Mouse (Mus musculus): ENCODE results near the gene Clca1.
A peak's percentile ranks its signal among the peaks of the same experiment; 100 is the strongest.

Clca1 gene

DNA sequence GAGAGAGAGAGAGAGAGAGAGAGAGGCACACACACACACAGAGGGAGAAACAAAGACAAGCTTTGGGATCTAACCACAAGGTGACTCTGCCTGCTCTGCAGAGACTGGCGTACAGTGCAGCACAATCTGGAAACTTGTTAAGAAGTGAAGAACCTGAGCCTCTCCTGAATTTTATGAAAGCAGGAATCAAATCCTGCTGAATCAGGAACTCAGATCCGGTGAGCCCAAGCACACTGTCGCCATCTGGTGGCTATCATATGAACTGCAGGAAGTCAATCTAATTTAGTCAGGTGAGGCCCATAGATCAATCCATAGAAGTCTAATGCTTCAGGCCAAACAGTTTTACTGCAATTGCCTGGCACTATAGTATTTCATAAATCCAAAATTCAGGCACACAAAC is 5.8 kb downstream of the Clca1 start:
- peak; percentile 91 for TF ChIP-seq CTCF (conservative IDR thresholded peaks at IDR 0.05; ENCODE audit: low read length)
- TF ChIP-seq NANOG (IDR thresholded peaks at IDR 0.05; ENCODE audit: borderline replicate concordance, low read length), result no peak
- no peaks in the 10 kb centered on the region for H3K27me3 ChIP-seq (ENCODE audit: insufficient read depth, low read length)
- H3K4me3 ChIP-seq (replicated peaks; ENCODE audit: low read length), result no peak overlapping the region
- H3K9me3 ChIP-seq (ENCODE audit: low read length), result no peaks in the 10 kb centered on the region
- H3K4me1 ChIP-seq (replicated peaks; ENCODE audit: low read depth, low read length), result no peaks in the 10 kb centered on the region
- H3K36me3 ChIP-seq (ENCODE audit: insufficient read depth, low read length), result no peaks in the 10 kb centered on the region

DNA sequence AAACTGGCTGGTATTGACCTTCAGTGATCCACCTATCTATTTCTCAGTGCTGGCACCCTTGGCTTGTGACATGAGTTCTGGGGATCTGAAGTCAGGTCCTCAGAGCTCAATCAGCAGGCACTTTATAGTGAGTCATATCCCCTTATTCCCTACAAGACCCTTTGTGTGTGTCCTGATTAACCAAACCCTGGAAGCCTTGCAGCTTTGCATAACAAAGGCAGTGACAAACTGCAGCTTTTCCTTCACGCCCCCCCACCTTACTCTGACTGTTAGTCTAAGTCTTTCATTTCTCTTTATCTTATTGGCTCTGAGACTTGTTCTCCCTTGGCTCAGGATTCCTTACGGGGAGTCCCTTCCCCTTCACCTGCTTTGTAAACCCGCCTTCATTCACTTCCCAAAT is 14.8 kb downstream of the Clca1 start:
- Histone ChIP-seq H3K9me3 (ENCODE audit: low read length) (no peaks in the 10 kb centered on the region), H3K36me3 (ENCODE audit: insufficient read depth, low read length) (no peaks in the 10 kb centered on the region), H3K27me3 (ENCODE audit: insufficient read depth, low read length) (no peaks in the 10 kb centered on the region), H3K4me1 (replicated peaks; ENCODE audit: low read depth, low read length) (peaks cover 16% of the 10 kb centered on the region), H3K4me3 (replicated peaks; ENCODE audit: low read length) (no peak overlapping the region)
- TF ChIP-seq CTCF (conservative IDR thresholded peaks at IDR 0.05; ENCODE audit: low read length) (no peak), POU5F1 (IDR thresholded peaks at IDR 0.05; ENCODE audit: borderline replicate concordance, low read length) (peak; percentile 94)

DNA sequence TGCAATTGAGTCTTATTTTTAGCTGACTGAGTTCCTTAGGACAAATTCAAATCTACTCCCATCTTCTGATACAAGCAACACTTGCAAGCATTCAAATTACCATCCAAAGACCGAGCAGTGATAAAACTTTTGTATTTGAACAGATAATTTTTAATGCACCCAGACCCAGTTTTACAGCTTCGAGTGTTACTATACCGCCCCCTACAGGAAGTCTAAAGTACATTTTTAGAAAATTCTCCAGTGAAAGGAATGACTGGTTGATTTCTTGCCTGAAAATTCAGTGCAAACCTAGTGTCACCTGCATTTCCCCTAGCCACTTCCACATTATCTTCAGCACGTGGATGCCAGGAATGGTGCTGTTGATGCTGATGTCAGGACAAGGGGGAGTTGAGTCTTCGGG is 28.2 kb downstream of the Clca1 start:
- H3K27me3 ChIP-seq (ENCODE audit: insufficient read depth, low read length), result no peaks in the 10 kb centered on the region
- no peaks in the 10 kb centered on the region for H3K4me1 ChIP-seq (replicated peaks; ENCODE audit: low read depth, low read length)
- H3K36me3 ChIP-seq (ENCODE audit: insufficient read depth, low read length), result no peaks in the 10 kb centered on the region
- H3K9me3 ChIP-seq (ENCODE audit: low read length), result no peaks in the 10 kb centered on the region
- TF ChIP-seq CTCF (conservative IDR thresholded peaks at IDR 0.05; ENCODE audit: low read length) (peak; percentile 48), POU5F1 (IDR thresholded peaks at IDR 0.05; ENCODE audit: borderline replicate concordance, low read length) (no peak)
- H3K4me3 ChIP-seq (replicated peaks; ENCODE audit: low read length), result no peak overlapping the region

DNA sequence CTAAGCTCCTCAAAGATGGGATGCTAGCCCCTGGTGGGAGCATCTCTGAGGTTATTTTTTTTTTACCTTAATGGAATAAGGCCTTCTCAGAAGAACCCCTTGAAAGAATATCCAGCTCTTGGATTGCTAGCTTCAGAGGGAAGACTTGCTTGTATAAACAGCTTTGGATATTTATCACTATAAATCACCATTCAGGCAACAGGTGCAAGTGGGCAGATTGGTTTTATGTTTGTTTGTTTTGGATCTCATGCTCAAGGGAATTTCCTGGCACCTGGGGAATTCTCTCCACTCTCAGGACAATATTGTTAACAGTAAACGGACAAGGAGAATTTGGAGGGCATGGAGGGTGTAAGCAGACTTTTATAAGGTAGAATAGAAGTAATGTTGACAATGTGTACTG is 31.7 kb downstream of the Clca1 start:
- Histone ChIP-seq H3K36me3 (ENCODE audit: insufficient read depth, low read length) (no peaks in the 10 kb centered on the region), H3K4me3 (replicated peaks; ENCODE audit: low read length) (no peak overlapping the region), H3K27me3 (ENCODE audit: insufficient read depth, low read length) (no peaks in the 10 kb centered on the region), H3K9me3 (ENCODE audit: low read length) (no peaks in the 10 kb centered on the region), H3K4me1 (replicated peaks; ENCODE audit: low read depth, low read length) (no peaks in the 10 kb centered on the region)
- no peak for TF ChIP-seq POU5F1 (IDR thresholded peaks at IDR 0.05; ENCODE audit: borderline replicate concordance, low read length)

DNA sequence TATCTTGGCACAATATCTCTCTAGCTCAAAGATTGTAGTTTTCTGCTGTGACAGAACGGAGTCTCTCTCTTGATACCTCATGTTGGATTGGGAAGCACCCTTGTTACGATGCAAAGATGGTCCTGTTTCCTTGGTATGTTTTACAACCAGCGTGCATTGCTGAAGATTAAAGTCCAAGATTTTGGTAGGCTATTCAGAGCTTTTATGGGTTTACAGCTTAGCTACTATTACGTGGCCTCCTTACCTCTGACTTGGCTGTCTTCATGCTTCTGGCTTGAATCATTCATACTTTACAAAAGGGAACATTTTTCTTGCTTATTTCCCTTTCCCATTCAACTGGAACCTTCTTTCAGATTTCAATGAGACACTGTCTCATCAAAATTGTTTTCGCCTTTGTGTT is 39.5 kb downstream of the Clca1 start:
- no peak for TF ChIP-seq CTCF (conservative IDR thresholded peaks at IDR 0.05; ENCODE audit: low read length)
- no peak for TF ChIP-seq POU5F1 (IDR thresholded peaks at IDR 0.05; ENCODE audit: borderline replicate concordance, low read length)
- no peak for TF ChIP-seq NANOG (IDR thresholded peaks at IDR 0.05; ENCODE audit: borderline replicate concordance, low read length)
- H3K4me1 ChIP-seq (replicated peaks; ENCODE audit: low read depth, low read length), result no peaks in the 10 kb centered on the region
- no peaks in the 10 kb centered on the region for H3K27me3 ChIP-seq (ENCODE audit: insufficient read depth, low read length)
- H3K4me3 ChIP-seq (replicated peaks; ENCODE audit: low read length), result no peak overlapping the region
- no peaks in the 10 kb centered on the region for H3K9me3 ChIP-seq (ENCODE audit: low read length)
- no peaks in the 10 kb centered on the region for H3K36me3 ChIP-seq (ENCODE audit: insufficient read depth, low read length)

DNA sequence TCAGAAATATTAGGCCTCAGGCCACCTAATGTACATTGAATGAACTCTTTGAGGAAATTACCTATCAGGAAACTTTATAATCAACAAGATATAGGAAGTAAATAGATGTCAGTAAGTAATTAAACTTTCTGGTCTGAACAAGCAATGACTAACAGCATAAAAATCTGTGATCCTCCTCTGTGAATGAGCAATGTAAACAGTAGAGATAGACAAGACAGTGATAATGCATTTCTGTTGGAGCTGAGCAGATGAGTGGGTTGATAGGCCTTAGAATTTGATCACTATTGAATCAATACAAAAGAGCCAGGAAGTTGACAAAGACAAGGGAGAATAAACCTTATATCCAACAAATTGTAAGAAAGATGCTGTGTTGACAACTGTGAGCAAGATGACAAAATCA is 40.0 kb downstream of the Clca1 start:
- Histone ChIP-seq H3K4me3 (replicated peaks; ENCODE audit: low read length) (no peak overlapping the region), H3K27me3 (ENCODE audit: insufficient read depth, low read length) (no peaks in the 10 kb centered on the region), H3K36me3 (ENCODE audit: insufficient read depth, low read length) (no peaks in the 10 kb centered on the region), H3K4me1 (replicated peaks; ENCODE audit: low read depth, low read length) (no peaks in the 10 kb centered on the region; the same call in 1 of the 2 replicates), H3K9me3 (ENCODE audit: low read length) (no peaks in the 10 kb centered on the region)
- TF ChIP-seq CTCF (conservative IDR thresholded peaks at IDR 0.05; ENCODE audit: low read length) (no peak), POU5F1 (IDR thresholded peaks at IDR 0.05; ENCODE audit: borderline replicate concordance, low read length) (no peak), NANOG (IDR thresholded peaks at IDR 0.05; ENCODE audit: borderline replicate concordance, low read length) (no peak)

DNA sequence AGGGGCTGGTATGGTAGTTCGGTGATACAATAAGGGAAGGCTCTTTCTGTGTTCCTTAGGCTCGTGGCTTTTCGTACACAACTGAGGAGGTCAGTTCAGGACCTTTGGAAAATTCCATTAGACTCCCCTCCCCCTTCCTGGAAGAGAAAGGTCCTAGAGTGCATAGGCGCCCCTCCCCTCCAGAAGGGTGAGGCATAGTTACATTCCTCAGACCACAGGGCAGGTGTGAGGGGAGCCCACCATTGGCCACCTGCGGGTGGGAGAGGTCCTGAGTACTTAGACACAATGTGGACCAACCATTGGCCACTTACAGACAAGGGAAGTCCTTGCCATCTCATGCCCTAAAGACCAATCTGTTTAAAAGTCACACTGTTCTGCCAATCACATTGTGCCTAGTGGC is 46.7 kb downstream of the Clca1 start:
- Histone ChIP-seq H3K4me3 (replicated peaks; ENCODE audit: low read length) (no peak overlapping the region), H3K36me3 (ENCODE audit: insufficient read depth, low read length) (no peaks in the 10 kb centered on the region), H3K9me3 (ENCODE audit: low read length) (no peaks in the 10 kb centered on the region), H3K27me3 (ENCODE audit: insufficient read depth, low read length) (no peaks in the 10 kb centered on the region), H3K4me1 (replicated peaks; ENCODE audit: low read depth, low read length) (peaks cover 41% of the 10 kb centered on the region)
- TF ChIP-seq POU5F1 (IDR thresholded peaks at IDR 0.05; ENCODE audit: borderline replicate concordance, low read length) (no peak), NANOG (IDR thresholded peaks at IDR 0.05; ENCODE audit: borderline replicate concordance, low read length) (no peak), CTCF (conservative IDR thresholded peaks at IDR 0.05; ENCODE audit: low read length) (no peak)

DNA sequence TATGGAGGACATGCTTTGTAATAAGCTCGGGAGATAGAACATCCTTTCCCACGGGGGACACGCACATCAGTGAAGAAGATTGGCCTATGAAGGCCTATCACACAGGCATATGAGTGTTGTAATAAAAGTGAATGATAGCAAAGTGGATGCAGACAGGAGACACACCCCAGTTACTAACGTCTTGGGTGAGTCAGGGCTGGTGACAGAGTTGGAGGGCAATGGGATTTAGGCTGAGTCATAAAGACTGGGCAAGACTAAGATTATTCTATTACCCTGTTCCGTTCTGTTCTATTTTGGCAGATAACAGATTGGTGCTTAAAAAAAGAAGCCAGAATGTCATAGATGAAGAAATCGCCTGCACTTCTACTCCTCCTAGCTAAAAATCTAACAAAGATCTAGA is 52.0 kb downstream of the Clca1 start:
- H3K9me3 ChIP-seq (ENCODE audit: low read length), result 0 out of 2 replicates have a peak, but pooled peaks cover 6% of the 10 kb centered on the region
- no peaks in the 10 kb centered on the region for H3K36me3 ChIP-seq (ENCODE audit: insufficient read depth, low read length)
- H3K4me1 ChIP-seq (replicated peaks; ENCODE audit: low read depth, low read length), result peaks cover 44% of the 10 kb centered on the region
- TF ChIP-seq CTCF (conservative IDR thresholded peaks at IDR 0.05; ENCODE audit: low read length) (no peak), POU5F1 (IDR thresholded peaks at IDR 0.05; ENCODE audit: borderline replicate concordance, low read length) (no peak), NANOG (IDR thresholded peaks at IDR 0.05; ENCODE audit: borderline replicate concordance, low read length) (no peak)
- no peaks in the 10 kb centered on the region for H3K27me3 ChIP-seq (ENCODE audit: insufficient read depth, low read length)
- no peak overlapping the region for H3K4me3 ChIP-seq (replicated peaks; ENCODE audit: low read length)

DNA sequence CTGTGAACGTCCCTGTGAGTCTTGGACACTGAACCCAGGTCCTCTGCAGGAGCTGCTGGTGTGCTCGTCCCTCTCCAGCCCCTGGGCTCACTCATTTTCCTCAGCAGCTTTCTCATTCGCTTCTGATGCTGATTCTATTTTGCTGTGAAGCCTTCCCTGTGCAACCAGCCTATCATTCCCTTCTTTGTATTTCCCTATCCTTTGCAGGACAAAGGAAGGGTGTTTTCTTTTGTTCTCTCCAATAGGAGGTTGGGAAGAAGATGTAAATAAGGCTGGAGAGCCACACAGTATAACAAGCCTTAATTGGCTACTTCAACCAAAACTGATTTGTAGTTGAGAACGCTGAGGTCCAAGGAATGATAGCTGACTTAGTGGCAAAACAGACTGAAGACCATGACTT is 54.9 kb downstream of the Clca1 start:
- H3K4me3 ChIP-seq (replicated peaks; ENCODE audit: low read length), result no peak overlapping the region
- H3K9me3 ChIP-seq (ENCODE audit: low read length), result 0 out of 2 replicates have a peak, but pooled peaks cover 6% of the 10 kb centered on the region
- no peak for TF ChIP-seq CTCF (conservative IDR thresholded peaks at IDR 0.05; ENCODE audit: low read length)
- no peak for TF ChIP-seq POU5F1 (IDR thresholded peaks at IDR 0.05; ENCODE audit: borderline replicate concordance, low read length)
- TF ChIP-seq NANOG (IDR thresholded peaks at IDR 0.05; ENCODE audit: borderline replicate concordance, low read length), result no peak
- H3K4me1 ChIP-seq (replicated peaks; ENCODE audit: low read depth, low read length), result peaks cover 37% of the 10 kb centered on the region
- no peaks in the 10 kb centered on the region for H3K27me3 ChIP-seq (ENCODE audit: insufficient read depth, low read length)
- H3K36me3 ChIP-seq (ENCODE audit: insufficient read depth, low read length), result no peaks in the 10 kb centered on the region

All from E14TG2a.4 (cell line).